In genomic region chr16:9993255-9994040, GRCm38 (mm10) we compare ENCODE assay signal across 8 mouse cellular contexts. TPM values are rescaled to one million over a fixed set of nuclear protein-coding genes. Genes with fewer than 3 reads are reported as not detected.
DNase-seq lines count a peak whose midpoint lies in the region; ATAC-seq and TF ChIP-seq lines count a peak whose summit lies in the region.

No protein-coding gene starts in this region.

- WGBS in kidney, postnatal 0 days: under 1% methylated on average over 39 of the region's 39 CpGs
- WGBS in liver, adult 2 months: 2% methylated on average over 39 of the region's 39 CpGs
- 1% methylated on average over 39 of the region's 39 CpGs for WGBS in neural tube, embryonic 11.5 days

- intact Hi-C loops in gastrocnemius, postnatal 14 days (cut with DNase I; ENCODE audit: low total_unique reads): loop anchor here (5.0 to 10.0 kb wide), 2 partner anchors 979 to 1106 kb away; no protein-coding TSS in a partner anchor

- H3K9ac ChIP-seq in kidney, postnatal 0 days (ENCODE audit: low read depth, low read length): no peak overlapping the region
- no peak overlapping the region for H3K9ac ChIP-seq in liver, adult 2 months (ENCODE audit: low read depth, low read length)
- peak overlapping the region; percentile 14; the same call in 1 of the 2 replicates for H3K9ac ChIP-seq in neural tube, embryonic 11.5 days (ENCODE audit: low read length)

- peaks cover 44% of the 10 kb centered on the region for H3K27me3 ChIP-seq in kidney, postnatal 0 days (ENCODE audit: insufficient read depth, low read length)
- H3K27me3 ChIP-seq in liver, adult 2 months (ENCODE audit: control insufficient read depth, insufficient read depth, low read length): peaks cover 12% of the 10 kb centered on the region
- H3K27me3 ChIP-seq in neural tube, embryonic 11.5 days (ENCODE audit: control insufficient read depth, insufficient read depth, low read length): peaks cover 44% of the 10 kb centered on the region

- no peaks in the 10 kb centered on the region for H3K4me1 ChIP-seq in kidney, postnatal 0 days (replicated peaks; ENCODE audit: insufficient read depth, low read length)
- no peaks in the 10 kb centered on the region for H3K4me1 ChIP-seq in liver, adult 2 months (ENCODE audit: control insufficient read depth, insufficient read depth, low read length)
- peaks cover 26% of the 10 kb centered on the region for H3K4me1 ChIP-seq in neural tube, embryonic 11.5 days (ENCODE audit: control insufficient read depth, insufficient read depth, low read length)

- peak overlapping the region; percentile 46 for H3K4me2 ChIP-seq in kidney, postnatal 0 days (ENCODE audit: low read length)
- peak overlapping the region; percentile 70 for H3K4me2 ChIP-seq in neural tube, embryonic 11.5 days (ENCODE audit: low read depth)

- no peak for TF ChIP-seq POLR2A in liver, adult 2 months (IDR thresholded peaks at IDR 0.05; ENCODE audit: extremely low read depth, insufficient read depth, low read length)

- H3K4me3 ChIP-seq in kidney, postnatal 0 days (replicated peaks; ENCODE audit: low read depth, low read length): peak overlapping the region; percentile 16; the same call in 1 of the 2 replicates
- no peak overlapping the region for H3K4me3 ChIP-seq in liver, adult 2 months (ENCODE audit: insufficient read depth, low read depth, low read length)
- H3K4me3 ChIP-seq in neural tube, embryonic 11.5 days (ENCODE audit: low read depth, low read length): peak overlapping the region; percentile 42

- H3K9me3 ChIP-seq in kidney, postnatal 0 days (replicated peaks; ENCODE audit: low read length): no peaks in the 10 kb centered on the region
- no peaks in the 10 kb centered on the region for H3K9me3 ChIP-seq in neural tube, embryonic 11.5 days (ENCODE audit: control insufficient read depth, low read length)

- no peak overlapping the region for H3K27ac ChIP-seq in kidney, postnatal 0 days
- no peak overlapping the region for H3K27ac ChIP-seq in liver, adult 2 months (replicated peaks; ENCODE audit: insufficient read depth, low read depth, low read length)
- no peak overlapping the region for H3K27ac ChIP-seq in neural tube, embryonic 11.5 days (ENCODE audit: low read depth, low read length)

- peak; percentile 37 for DNase-seq in gastrocnemius, postnatal 14 days
- DNase-seq in gastrocnemius, adult 8-10 months (ENCODE audit: low spot score in 2 of 2): no peak
- DNase-seq in cerebellum, postnatal 36 days: peak; percentile 90 to 92
- DNase-seq in gastrocnemius, postnatal 4 days (ENCODE audit: low spot score in 2 of 2): peak; percentile 31 to 61
- DNase-seq in kidney, postnatal 0 days (ENCODE audit: low spot score): peak; percentile 73
- no peak for DNase-seq in liver, adult 2 months (ENCODE audit: extremely low read depth, low read depth, low spot score)
- DNase-seq in neural tube, embryonic 11.5 days (ENCODE audit: low spot score): peak; percentile 81

- H3K79me2 ChIP-seq in liver, adult 2 months (ENCODE audit: control insufficient read depth, insufficient read depth, low read length): no peaks in the 10 kb centered on the region

- TF ChIP-seq CTCF in kidney, postnatal 0 days (IDR thresholded peaks at IDR 0.05; ENCODE audit: low read depth): peak; percentile 77
- peak; percentile 80 for TF ChIP-seq CTCF in liver, adult 2 months (IDR thresholded peaks at IDR 0.05; ENCODE audit: low read depth, low read length)

- H3K36me3 ChIP-seq in kidney, postnatal 0 days (ENCODE audit: insufficient read depth, low read length): no peaks in the 10 kb centered on the region
- no peaks in the 10 kb centered on the region for H3K36me3 ChIP-seq in liver, adult 2 months (ENCODE audit: control insufficient read depth, insufficient read depth, low read length)
- H3K36me3 ChIP-seq in neural tube, embryonic 11.5 days (ENCODE audit: control insufficient read depth, insufficient read depth, low read length): no peaks in the 10 kb centered on the region

- ATAC-seq in kidney, postnatal 0 days (replicated peaks; ENCODE audit: low FRiP score, low read depth): peak; percentile 62; the same call in 1 of the 2 replicates
- peak; percentile 51 for ATAC-seq in neural tube, embryonic 11.5 days (ENCODE audit: insufficient read depth, low FRiP score, low TSS enrichment)
- ATAC-seq in monocyte, adult 5-6 weeks (replicated peaks; ENCODE audit: insufficient number of reproducible peaks, low FRiP score, low TSS enrichment, poor library complexity, severe bottlenecking): no peak

RNA-seq across cellular contexts. Expression of gene Grin2a, which starts 1.9 kb away (rescaled TPM):
- total RNA-seq in gastrocnemius, postnatal 14 days (2021): under 1 TPM; 0.07 to 0.10 TPM
- under 1 TPM; 0.04 to 0.70 (median 0.17) TPM for total RNA-seq in gastrocnemius, adult 8-10 months (2022)
- total RNA-seq in gastrocnemius, postnatal 4 days (2021): under 1 TPM; 0.37 to 0.54 TPM
- 0.01 and 0.08 TPM in 2 replicates for polyA plus RNA-seq in kidney, postnatal 0 days (2015; fragmentation: Nextera tagmentation; extraction: Ambion mirVana)
- total RNA-seq in liver, adult 2 months (2014; rRNA removed): 0.13 TPM in 1 of 2 replicates, not detected in the other
- not detected in 2 replicates for polyA plus RNA-seq in liver, adult 2 months (2012; rRNA removed)
- 1.0 and 1.1 TPM in 2 replicates for polyA plus RNA-seq in neural tube, embryonic 11.5 days (2014; fragmentation: Nextera tagmentation; extraction: Ambion mirVana)
- not detected in 3 replicates for total RNA-seq in monocyte, adult 5-6 weeks (2017)

Comparison
In these comparisons a context has a peak if more than half of its experiments do, and no peak if none do; other contexts are left out.
1. DNase-seq: peak in gastrocnemius, postnatal 14 days (single experiment), cerebellum, postnatal 36 days (2 of 2), gastrocnemius, postnatal 4 days (2 of 2), kidney, postnatal 0 days (single experiment) and neural tube, embryonic 11.5 days (single experiment); none in gastrocnemius, adult 8-10 months (0 of 2) and liver, adult 2 months (single experiment).